Mouse (Mus musculus) forebrain, embryonic 15.5 days (tissue): ENCODE measurements at regions not wholly inside any gene's neighbourhood (a gene's known extent, or its start where the extent isn't known, plus 50 kb on each side); places are given as distances from the start of the nearest gene placed in this dataset.

Experiments
- ATAC-seq: fragments of 200-750 bp; cut with Nextera tagmentation; replicated peaks from 2 replicates; pipeline ENCODE4 v1.8.0; 2017; ENCODE audit warnings: mild to moderate bottlenecking, moderate TSS enrichment, moderate library complexity
- H3K27ac ChIP-seq: fragments of 300-500 bp; sonication (generic); replicated peaks from 2 replicates; pipeline ENCODE4 v1.5.1; 2015; ENCODE audit warnings: mild to moderate bottlenecking, inconsistent platforms
- H3K27me3 ChIP-seq: fragments of 300-500 bp; sonication (generic); 2 replicates; pipeline ENCODE4 v1.6.1; 2015; ENCODE audit warnings: inconsistent platforms
- H3K36me3 ChIP-seq: fragments of 300-500 bp; sonication (generic); 2 replicates; pipeline ENCODE4 v1.6.1; 2015; ENCODE audit warnings: mild to moderate bottlenecking, inconsistent platforms
- H3K4me1 ChIP-seq: fragments of 300-500 bp; sonication (generic); 2 replicates; pipeline ENCODE4 v1.6.1; 2015; ENCODE audit warnings: inconsistent platforms
- H3K4me2 ChIP-seq: fragments of 300-500 bp; sonication (generic); replicated peaks from 2 replicates; pipeline ENCODE4 v1.6.1; 2015; ENCODE audit warnings: mild to moderate bottlenecking, inconsistent platforms
- H3K4me3 ChIP-seq: fragments of 300-500 bp; sonication (generic); 2 replicates; pipeline ENCODE4 v1.5.1; 2015; ENCODE audit warnings: mild to moderate bottlenecking, inconsistent platforms
- H3K9ac ChIP-seq: fragments of 300-500 bp; sonication (generic); replicated peaks from 2 replicates; pipeline ENCODE4 v1.6.1; 2015; ENCODE audit warnings: mild to moderate bottlenecking, inconsistent platforms
- H3K9me3 ChIP-seq: fragments of 300-500 bp; sonication (generic); 2 replicates; pipeline ENCODE4 v1.6.1; 2016; ENCODE audit warnings: inconsistent platforms
- WGBS: fragments of 180-500 bp; shearing (Covaris S2); methylation state at CpG from one replicate; pipeline ENCODE4 v1.1.7; 2015; ENCODE audit warnings: mixed read lengths; 5-methylcytosine and 5-hydroxymethylcytosine counted together

DNA sequence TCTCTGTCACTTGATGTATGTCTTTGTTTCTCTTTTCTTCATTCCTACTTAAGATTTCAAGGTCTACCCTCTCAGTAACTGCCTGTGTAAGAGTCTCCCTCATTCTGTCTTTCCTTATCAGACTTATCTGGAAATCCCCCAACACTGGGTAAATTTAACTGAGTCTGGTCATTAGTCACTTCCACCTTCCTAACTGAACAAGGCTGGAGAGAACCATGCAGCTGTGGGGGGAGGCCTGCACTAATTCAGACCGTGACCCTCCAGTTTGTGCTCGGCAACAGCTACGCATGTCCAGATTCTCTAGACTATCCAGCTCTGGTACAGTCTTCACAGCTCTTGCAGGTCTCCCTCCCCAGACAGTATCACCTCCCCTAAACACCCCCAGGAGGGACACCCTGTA lies 103.3 kb downstream of the Prox1 start:
- WGBS: 87% methylated on average over 3 of the region's 3 CpGs
- Histone ChIP-seq H3K4me1 (no peaks in the 10 kb centered on the region), H3K9me3 (no peaks in the 10 kb centered on the region), H3K27ac (no peak overlapping the region), H3K9ac (no peak overlapping the region), H3K36me3 (no peaks in the 10 kb centered on the region), H3K4me3 (no peak overlapping the region), H3K4me2 (no peak overlapping the region), H3K27me3 (no peaks in the 10 kb centered on the region)
- ATAC-seq: no peak

DNA sequence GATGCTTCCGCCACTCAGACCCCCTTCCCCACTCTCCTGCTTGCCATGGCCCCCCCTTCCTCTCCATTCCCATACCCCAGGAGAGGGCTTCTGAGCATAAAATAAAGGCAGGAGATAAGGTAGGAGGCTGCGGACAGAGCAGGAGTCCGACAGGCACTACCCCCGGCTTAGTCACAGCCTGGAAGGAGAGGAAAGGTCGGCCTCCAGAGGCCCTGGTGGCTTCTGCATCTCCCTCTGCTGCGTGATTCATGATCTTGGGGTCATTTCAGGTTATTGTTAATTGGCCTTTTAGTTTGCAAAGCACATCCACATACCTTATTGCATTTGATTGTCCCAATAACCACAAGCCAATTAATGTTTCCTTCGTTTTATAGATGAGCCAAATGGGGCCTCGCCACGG lies 104.1 kb downstream of the Prox1 start:
- Histone ChIP-seq H3K4me1 (no peaks in the 10 kb centered on the region), H3K4me2 (no peak overlapping the region), H3K27me3 (no peaks in the 10 kb centered on the region), H3K9ac (no peak overlapping the region), H3K36me3 (no peaks in the 10 kb centered on the region), H3K27ac (no peak overlapping the region), H3K9me3 (no peaks in the 10 kb centered on the region), H3K4me3 (no peak overlapping the region)
- 64% methylated on average over 9 of the region's 9 CpGs for WGBS
- no peak for ATAC-seq

DNA sequence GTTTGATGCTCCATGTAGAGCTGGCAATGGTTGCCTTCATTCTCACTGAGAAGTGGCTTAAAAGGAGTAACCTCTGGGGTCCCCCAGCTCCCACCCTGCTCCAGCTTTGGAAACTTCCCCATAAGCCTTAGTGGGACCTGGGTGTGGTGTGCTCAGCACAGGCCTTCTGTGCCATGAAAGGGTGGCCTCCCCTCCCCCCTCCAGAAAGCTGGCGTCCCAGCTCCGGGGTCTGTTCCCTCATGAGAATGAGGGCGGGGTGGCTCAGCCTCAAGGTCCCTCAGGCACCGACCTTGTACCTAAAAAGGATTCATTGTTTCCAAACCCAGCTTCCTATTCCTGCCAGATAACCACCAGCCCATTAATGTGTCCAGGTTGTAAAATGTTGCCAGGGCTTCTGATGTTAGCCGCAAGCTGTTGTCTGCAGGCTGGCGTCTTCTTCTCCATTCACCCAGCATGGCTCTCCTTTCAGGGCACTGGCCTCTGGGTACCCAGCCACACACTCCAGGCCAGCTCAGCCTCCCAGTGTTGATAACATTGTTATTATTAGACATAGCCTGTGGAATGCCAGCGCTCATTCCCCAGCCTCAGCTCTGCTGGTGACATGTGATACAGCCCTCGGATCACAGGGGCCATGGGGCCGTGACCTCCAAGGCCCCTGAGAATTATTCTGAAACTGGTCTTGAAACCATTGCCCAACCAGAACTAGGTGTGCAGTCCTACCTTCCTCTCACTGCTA lies 108.8 kb downstream of the Prox1 start:
- no peak for ATAC-seq
- Histone ChIP-seq H3K4me3 (no peak overlapping the region), H3K9me3 (no peaks in the 10 kb centered on the region), H3K9ac (no peak overlapping the region), H3K27ac (no peak overlapping the region), H3K27me3 (no peaks in the 10 kb centered on the region), H3K4me1 (no peaks in the 10 kb centered on the region), H3K4me2 (no peak overlapping the region), H3K36me3 (no peaks in the 10 kb centered on the region)
- 83% methylated on average over 9 of the region's 9 CpGs for WGBS

DNA sequence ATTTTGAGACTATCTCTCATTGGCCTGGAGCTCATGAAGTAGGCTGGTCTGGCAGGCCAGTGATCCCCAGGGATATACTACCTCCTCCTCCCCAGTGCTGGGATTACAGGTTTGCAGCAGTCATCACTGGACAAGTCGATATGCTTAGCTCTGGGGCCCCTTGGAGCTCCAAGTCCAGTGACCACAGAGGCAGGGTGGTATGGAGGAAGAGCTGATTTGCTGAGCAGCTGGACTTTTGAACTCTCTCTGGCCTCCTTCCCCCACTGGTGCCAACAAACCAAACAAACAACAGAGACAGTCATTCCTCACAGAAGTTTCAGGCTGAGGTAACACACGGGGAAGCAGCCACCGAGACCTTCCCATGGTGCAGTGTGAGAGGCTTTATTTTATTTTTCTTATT lies 111.5 kb downstream of the Prox1 start:
- WGBS: 72% methylated on average over 3 of the region's 3 CpGs
- ATAC-seq: no peak
- Histone ChIP-seq H3K27me3 (no peaks in the 10 kb centered on the region), H3K27ac (no peak overlapping the region), H3K36me3 (no peaks in the 10 kb centered on the region), H3K4me3 (no peak overlapping the region), H3K9ac (no peak overlapping the region), H3K4me1 (no peaks in the 10 kb centered on the region), H3K4me2 (no peak overlapping the region), H3K9me3 (no peaks in the 10 kb centered on the region)

DNA sequence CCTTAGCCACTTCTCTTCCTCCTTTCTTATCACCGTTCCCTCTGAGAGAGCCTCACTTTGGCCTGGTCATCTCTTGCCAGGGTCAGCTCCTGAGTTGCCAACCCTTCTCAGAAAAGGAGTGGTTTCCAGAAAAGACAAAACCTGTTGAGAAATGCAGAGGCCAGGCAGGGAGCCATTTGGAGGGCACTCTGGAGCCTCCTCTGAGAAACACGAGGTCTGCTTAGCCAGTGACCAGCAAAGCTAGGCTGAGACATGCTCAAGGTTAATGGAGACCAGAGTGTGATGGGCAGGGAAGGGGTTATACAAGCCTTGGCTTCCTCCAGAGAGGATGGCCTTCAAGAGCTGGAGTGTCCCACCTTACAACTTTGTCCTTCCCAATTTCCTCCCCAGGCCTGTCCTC lies 113.6 kb downstream of the Prox1 start:
- Histone ChIP-seq H3K36me3 (no peaks in the 10 kb centered on the region), H3K4me2 (no peak overlapping the region), H3K4me3 (no peak overlapping the region), H3K27ac (no peak overlapping the region), H3K9me3 (no peaks in the 10 kb centered on the region), H3K27me3 (no peaks in the 10 kb centered on the region), H3K4me1 (no peaks in the 10 kb centered on the region), H3K9ac (no peak overlapping the region)
- WGBS: 96% methylated on average over 2 of the region's 2 CpGs
- no peak for ATAC-seq

DNA sequence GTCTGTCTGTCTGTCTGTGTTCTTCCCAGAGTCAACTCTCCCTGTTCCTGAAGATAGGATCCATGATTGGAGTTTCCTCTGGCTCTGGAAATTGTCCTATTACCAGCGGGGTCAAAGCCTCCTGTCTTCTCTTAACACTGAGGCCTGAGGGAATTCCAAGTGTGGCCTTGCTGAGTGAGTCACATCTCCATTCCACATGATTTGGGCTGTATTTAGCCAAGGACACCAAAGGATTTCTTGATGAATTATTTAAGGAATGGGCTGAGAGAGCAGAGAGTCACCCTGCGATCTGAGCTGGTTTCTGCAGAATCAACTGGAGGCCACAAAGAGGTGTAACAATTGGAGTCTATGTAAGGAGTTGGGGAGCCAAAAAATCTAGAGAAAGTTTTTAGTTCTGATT lies 118.6 kb downstream of the Prox1 start:
- Histone ChIP-seq H3K9ac (no peak overlapping the region), H3K36me3 (no peaks in the 10 kb centered on the region), H3K27me3 (no peaks in the 10 kb centered on the region), H3K4me2 (no peak overlapping the region), H3K27ac (no peak overlapping the region), H3K4me3 (no peak overlapping the region), H3K4me1 (no peaks in the 10 kb centered on the region), H3K9me3 (no peaks in the 10 kb centered on the region)
- 97% methylated on average over 2 of the region's 2 CpGs for WGBS
- no peak for ATAC-seq

DNA sequence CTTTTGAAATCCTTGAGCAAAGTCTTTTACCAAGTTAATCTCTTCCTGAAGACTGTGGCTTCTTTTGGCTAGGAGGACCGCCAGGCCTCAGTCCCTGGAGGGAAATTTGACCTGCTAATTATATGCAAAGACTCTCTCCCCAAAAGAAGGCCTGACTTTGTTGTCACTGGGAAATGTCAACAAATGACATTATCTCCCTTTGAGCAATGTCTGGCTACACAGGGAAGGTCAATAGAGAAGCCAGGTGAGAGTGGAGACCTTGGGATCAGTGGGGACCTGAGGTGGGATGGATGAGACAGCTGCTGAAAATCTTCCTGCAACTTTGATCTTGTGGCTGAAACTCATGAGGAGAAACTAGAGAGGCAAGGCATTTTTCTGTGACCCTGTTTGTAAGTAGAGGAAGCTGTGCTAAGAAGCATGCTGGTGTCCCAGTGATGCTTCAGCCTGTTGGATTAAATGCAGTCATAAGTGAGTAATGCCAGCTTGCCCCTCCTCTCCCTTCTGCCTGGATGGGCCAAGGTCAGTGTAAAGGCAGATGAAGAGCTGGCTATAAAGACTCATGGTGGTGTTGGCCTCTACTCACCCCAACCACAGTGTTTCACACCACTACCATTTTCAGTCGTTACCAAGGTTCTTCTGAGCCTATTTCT lies 121.9 kb downstream of the Prox1 start:
- no peak overlapping the region for H3K9ac ChIP-seq
- H3K36me3 ChIP-seq: no peaks in the 10 kb centered on the region
- H3K4me1 ChIP-seq: no peaks in the 10 kb centered on the region
- H3K4me3 ChIP-seq: no peak overlapping the region
- peaks cover 5% of the 10 kb centered on the region; the same call in 1 of the 2 replicates for H3K27me3 ChIP-seq
- no peak for ATAC-seq
- no peak overlapping the region for H3K27ac ChIP-seq
- WGBS: 61% methylated on average over 2 of the region's 2 CpGs
- no peaks in the 10 kb centered on the region for H3K9me3 ChIP-seq
- H3K4me2 ChIP-seq: no peak overlapping the region

DNA sequence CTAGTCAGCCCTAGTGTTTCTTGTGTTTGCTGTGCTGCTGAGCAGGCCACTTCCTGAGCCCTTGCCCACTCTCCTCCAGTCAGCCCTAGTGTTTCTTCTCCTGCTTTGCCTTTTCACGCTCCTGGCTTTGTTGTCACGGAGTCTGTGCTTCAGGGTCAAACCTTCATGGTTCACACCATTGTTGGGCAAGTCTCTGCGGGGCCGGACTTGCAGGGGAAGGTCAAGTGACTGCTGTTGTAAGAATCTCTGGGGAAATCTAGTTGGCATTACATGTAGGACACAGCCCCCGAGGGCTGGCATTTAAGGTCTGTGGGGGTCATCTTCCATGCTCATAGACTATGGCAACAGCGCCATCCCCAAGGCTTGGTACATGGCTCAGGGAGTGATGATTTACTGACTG lies 123.3 kb downstream of the Prox1 start:
- Histone ChIP-seq H3K36me3 (no peaks in the 10 kb centered on the region), H3K4me1 (no peaks in the 10 kb centered on the region), H3K9me3 (no peaks in the 10 kb centered on the region), H3K27ac (no peak overlapping the region), H3K9ac (no peak overlapping the region), H3K27me3 (peaks cover 5% of the 10 kb centered on the region; the same call in 1 of the 2 replicates), H3K4me3 (no peak overlapping the region), H3K4me2 (no peak overlapping the region)
- no peak for ATAC-seq
- WGBS: 75% methylated on average over 6 of the region's 6 CpGs

DNA sequence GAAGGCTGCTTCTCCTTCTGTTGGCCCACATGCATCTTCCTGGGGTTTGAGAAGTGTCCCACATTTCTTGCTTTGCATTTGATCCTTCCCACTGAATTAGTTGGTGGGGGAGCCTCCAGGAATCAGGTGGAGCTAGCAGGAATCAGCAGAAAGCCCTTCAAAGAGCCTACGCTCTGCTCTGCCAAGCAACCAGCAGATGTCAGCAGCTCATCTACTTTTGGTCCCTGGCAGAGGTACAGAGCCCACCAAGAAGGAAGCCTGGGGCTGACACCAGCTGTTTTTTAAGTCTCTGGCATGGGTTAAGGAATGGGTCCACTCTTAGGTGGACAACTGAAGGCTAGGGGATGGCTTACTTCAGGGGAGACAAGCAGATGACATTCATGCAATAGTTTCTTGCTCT lies 123.6 kb upstream of the Smyd2 start:
- Histone ChIP-seq H3K4me1 (no peaks in the 10 kb centered on the region), H3K36me3 (no peaks in the 10 kb centered on the region), H3K27me3 (peaks cover 5% of the 10 kb centered on the region; the same call in 1 of the 2 replicates), H3K27ac (no peak overlapping the region), H3K4me2 (no peak overlapping the region), H3K9ac (no peak overlapping the region), H3K4me3 (no peak overlapping the region), H3K9me3 (no peaks in the 10 kb centered on the region)
- 10% methylated on average over 1 of the region's 1 CpGs for WGBS
- peak; percentile 58 for ATAC-seq

DNA sequence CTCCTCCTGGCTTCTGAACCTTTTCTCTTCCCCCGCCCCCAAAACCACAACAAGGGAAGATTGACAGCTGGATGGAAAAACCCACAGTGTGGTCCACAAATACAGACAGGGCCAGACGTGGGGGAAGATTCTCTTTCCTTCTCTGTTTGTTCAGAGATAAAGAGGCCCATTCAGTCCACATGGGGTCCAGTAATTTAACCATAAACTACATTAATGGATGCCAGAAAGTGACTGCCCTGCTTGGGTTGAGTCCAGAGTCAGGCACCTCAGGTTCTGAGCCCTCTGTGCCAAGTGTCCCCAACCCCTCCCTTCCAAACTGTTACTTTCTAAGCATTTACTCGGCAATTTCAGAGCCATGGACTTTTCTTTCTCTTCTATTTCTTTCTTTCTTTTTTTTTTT lies 121.9 kb upstream of the Smyd2 start:
- H3K4me3 ChIP-seq: no peak overlapping the region
- H3K4me1 ChIP-seq: no peaks in the 10 kb centered on the region
- no peak overlapping the region for H3K9ac ChIP-seq
- no peaks in the 10 kb centered on the region for H3K9me3 ChIP-seq
- H3K4me2 ChIP-seq: no peak overlapping the region
- WGBS: 48% methylated on average over 3 of the region's 3 CpGs
- H3K27ac ChIP-seq: no peak overlapping the region
- ATAC-seq: no peak
- H3K27me3 ChIP-seq: peaks cover 5% of the 10 kb centered on the region; the same call in 1 of the 2 replicates
- H3K36me3 ChIP-seq: no peaks in the 10 kb centered on the region

DNA sequence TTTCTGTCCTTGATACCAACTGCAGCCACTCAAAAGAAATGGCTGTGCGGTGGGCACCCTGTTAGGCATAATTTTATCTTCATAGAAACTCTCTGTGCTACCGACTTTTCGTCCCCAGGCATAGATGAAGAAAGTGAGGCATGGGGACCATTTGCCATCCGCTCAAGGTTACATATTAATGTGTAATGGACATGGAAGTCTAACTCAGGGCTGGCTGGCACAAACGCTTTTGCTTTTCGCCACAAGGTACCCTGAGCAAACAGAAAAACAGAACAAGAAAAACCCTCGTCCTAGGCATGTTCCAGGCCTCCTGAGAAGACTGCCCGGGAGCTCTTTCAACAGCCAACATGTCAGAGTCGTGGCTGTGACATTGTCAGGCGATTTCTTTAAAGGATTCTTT lies 121.0 kb upstream of the Smyd2 start:
- Histone ChIP-seq H3K4me1 (no peaks in the 10 kb centered on the region), H3K27ac (no peak overlapping the region), H3K9me3 (no peaks in the 10 kb centered on the region), H3K36me3 (no peaks in the 10 kb centered on the region), H3K9ac (no peak overlapping the region), H3K4me3 (no peak overlapping the region), H3K27me3 (peaks cover 5% of the 10 kb centered on the region; the same call in 1 of the 2 replicates), H3K4me2 (no peak overlapping the region)
- ATAC-seq: no peak
- WGBS: 84% methylated on average over 10 of the region's 10 CpGs

DNA sequence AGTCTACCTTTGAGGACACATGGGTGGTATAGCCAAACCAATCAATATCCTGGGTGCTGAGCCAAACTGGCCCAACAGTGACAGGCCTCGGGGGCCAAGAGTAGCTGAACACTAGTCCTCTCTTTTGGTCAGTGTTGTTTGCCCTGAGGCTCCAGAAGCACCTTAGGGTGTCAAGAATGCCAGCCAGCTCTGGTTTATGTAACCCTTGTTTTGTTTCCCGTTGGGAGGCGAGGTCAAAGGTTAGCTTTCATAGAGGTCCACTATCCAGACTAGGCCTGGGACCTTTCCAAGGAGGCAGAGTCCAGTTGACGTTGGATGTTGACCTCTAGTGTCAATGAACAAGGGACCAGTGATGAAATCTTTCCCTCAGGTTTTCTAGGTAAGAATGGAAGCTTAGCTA lies 120.0 kb upstream of the Smyd2 start:
- Histone ChIP-seq H3K27me3 (peaks cover 5% of the 10 kb centered on the region; the same call in 1 of the 2 replicates), H3K4me2 (no peak overlapping the region), H3K9ac (no peak overlapping the region), H3K36me3 (no peaks in the 10 kb centered on the region), H3K9me3 (no peaks in the 10 kb centered on the region), H3K27ac (no peak overlapping the region), H3K4me1 (no peaks in the 10 kb centered on the region), H3K4me3 (no peak overlapping the region)
- WGBS: 83% methylated on average over 4 of the region's 4 CpGs
- no peak for ATAC-seq
